Mouse (Mus musculus): ENCODE measurements around the gene Mpp2.
A peak's percentile ranks its signal among the peaks of the same experiment; 100 is the strongest.

GRCm38 (mm10) chr11:102061236-102061940, 26.9 kb downstream of the Mpp2 start:
- TF ChIP-seq POLR2AphosphoS2 (IDR thresholded peaks at IDR 0.05; ENCODE audit: insufficient read length, low read depth) (no peak), USF1 (IDR thresholded peaks at IDR 0.05; ENCODE audit: low read depth) (peak; percentile 50), TCF12 (IDR thresholded peaks at IDR 0.05; ENCODE audit: insufficient read depth, poor library complexity, severe bottlenecking) (no peak), MAX (IDR thresholded peaks at IDR 0.05; ENCODE audit: low read depth) (no peak), TCF3 (IDR thresholded peaks at IDR 0.05; ENCODE audit: insufficient read length, low read depth) (no peak), POLR2A (IDR thresholded peaks at IDR 0.05; ENCODE audit: insufficient read length, low read depth) (no peak), MYOG (IDR thresholded peaks at IDR 0.05; ENCODE audit: control insufficient read depth in 1 of 3, insufficient read depth in 1 of 3, insufficient read length in 2 of 3, low read depth in 2 of 3) (no peak), MYOD1 (IDR thresholded peaks at IDR 0.05; ENCODE audit: control insufficient read depth in 1 of 3, insufficient read length in 2 of 3, low read depth in 2 of 3) (no peak), SRF (IDR thresholded peaks at IDR 0.05; ENCODE audit: control insufficient read depth, insufficient read length, low read depth) (no peak)
